Mouse (Mus musculus): ENCODE data around the gene Phldb1. TPM values are rescaled to one million over a fixed set of nuclear protein-coding genes. Genes with fewer than 3 reads are reported as not detected.
"Not testable (repeated sequence)": the region's sequence is repeated elsewhere in the genome, so short reads cannot be mapped to it uniquely, and the experiment has no call there.

Phldb1 gene
- polyA plus RNA-seq, 1 experiment from 2014 or later: 24.0 TPM

DNA sequence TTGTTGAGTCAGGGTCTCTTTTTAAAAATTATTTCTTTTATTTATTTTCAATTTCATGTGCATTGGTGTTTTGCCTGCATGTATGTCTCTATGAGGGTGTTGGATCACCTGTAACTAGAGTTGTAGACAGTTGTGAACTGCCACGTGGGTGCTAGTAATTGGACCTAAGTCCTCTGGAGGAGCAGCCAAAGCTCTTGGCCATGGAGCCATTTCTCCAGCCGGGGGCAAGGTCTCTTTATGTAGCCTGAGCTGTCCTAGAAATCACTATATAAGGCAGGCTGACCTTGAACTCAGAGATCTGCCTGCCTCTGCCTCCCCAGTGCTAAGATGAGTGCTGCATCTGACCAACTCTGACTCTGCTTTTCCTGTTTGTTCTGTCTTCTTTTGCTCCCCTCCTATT is 90.8 kb downstream of the Phldb1 start:
- Histone ChIP-seq H3K4me2 (no peak overlapping the region), H3K27me3 (replicated peaks) (no peaks in the 10 kb centered on the region), H3K4me3 (replicated peaks) (no peak overlapping the region), H3K9ac (no peak overlapping the region), H3K9me3 (no peaks in the 10 kb centered on the region), H3K27ac (no peak overlapping the region), H3K4me1 (no peaks in the 10 kb centered on the region), H3K36me3 (no peaks in the 10 kb centered on the region)
- no peak for ATAC-seq (ENCODE audit: insufficient read depth, low FRiP score, low read depth)
- 91% methylated on average over 2 of the region's 2 CpGs for WGBS

- Histone ChIP-seq H3K9me3 (no peaks in the 10 kb centered on the region), H3K27ac (no peak overlapping the region), H3K9ac (no peak overlapping the region), H3K4me3 (replicated peaks) (no peak overlapping the region), H3K27me3 (replicated peaks) (no peaks in the 10 kb centered on the region), H3K4me1 (no peaks in the 10 kb centered on the region), H3K4me2 (no peak overlapping the region), H3K36me3 (no peaks in the 10 kb centered on the region; the same call in 1 of the 2 replicates)
- WGBS: 91% methylated on average over 7 of the region's 7 CpGs
- ATAC-seq (ENCODE audit: insufficient read depth, low FRiP score, low read depth): no peak
Measured at GRCm38 (mm10) chr9:44643103-44643502, 91.9 kb downstream of the Phldb1 start.

DNA sequence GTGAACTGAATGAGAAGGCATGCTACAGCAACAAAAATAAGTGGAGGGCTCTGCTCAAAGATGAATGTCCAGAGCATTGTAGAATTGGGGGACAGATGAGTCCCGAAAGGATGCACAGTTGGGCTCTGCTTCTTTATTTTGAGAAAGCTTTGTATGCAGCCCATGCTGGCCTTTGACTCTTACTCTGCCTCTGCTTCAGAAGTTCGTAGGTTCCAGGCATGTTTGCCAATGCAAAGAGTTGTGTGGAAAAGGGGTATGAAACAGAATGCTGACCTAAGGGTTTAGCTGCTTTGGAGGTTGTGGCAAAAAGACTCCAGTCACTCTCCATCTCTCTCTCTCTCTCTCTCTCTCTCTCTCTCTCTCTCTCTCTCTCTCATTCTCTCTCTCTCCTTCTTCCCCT is 93.4 kb downstream of the Phldb1 start:
- no peak for ATAC-seq (ENCODE audit: insufficient read depth, low FRiP score, low read depth)
- WGBS: 90% methylated on average over 2 of the region's 2 CpGs
- H3K9me3 ChIP-seq: no peaks in the 10 kb centered on the region

DNA sequence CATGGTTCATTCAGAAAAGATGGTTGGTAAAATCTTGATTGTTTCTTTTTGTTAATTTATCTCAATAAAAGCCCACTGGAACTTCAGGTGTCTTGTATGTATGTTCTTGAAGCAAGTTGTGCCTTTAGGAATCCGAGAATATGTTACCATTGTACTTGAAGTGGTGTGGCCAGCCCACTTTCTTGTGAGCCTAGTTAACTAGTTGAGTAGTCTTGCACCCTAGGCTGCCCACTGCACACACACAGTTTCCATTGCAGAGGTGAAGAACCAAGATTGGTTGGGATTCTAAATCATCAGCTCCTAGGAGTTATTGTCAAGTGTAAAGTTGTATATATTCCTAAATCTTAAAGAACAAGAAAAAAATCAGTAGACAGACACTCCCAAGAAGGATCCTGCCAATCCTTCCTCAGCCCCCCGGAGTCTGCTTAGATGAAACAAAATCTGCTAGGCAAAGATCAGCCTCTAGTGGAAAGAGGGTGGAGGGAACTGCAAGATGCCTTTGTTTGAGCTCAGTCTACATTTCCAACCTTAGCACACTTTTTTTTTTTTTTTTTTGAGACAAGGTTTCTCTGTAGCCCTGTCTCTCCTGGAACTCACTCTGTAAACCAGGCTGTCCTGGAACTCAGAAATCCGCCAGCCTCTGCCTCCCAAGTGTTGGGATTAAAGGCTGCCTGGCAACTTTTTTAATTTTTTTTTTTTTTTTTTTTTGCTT is 94.2 kb downstream of the Phldb1 start:
- H3K9ac ChIP-seq: no peak overlapping the region
- H3K4me1 ChIP-seq: no peaks in the 10 kb centered on the region
- H3K27ac ChIP-seq: no peak overlapping the region
- no peak for ATAC-seq (ENCODE audit: insufficient read depth, low FRiP score, low read depth)
- H3K9me3 ChIP-seq: no peaks in the 10 kb centered on the region
- H3K4me3 ChIP-seq (replicated peaks): no peak overlapping the region
- peaks cover 15% of the 10 kb centered on the region for H3K36me3 ChIP-seq
- H3K4me2 ChIP-seq: no peak overlapping the region
- 84% methylated on average over 3 of the region's 3 CpGs for WGBS
- no peaks in the 10 kb centered on the region for H3K27me3 ChIP-seq (replicated peaks)

More for the DNA sequence above, 93.4 kb downstream of the Phldb1 start:
- H3K27me3 ChIP-seq (replicated peaks): no peaks in the 10 kb centered on the region
- no peak overlapping the region for H3K27ac ChIP-seq
- H3K4me1 ChIP-seq: no peaks in the 10 kb centered on the region
- H3K36me3 ChIP-seq: peaks cover 7% of the 10 kb centered on the region
- no peak overlapping the region for H3K4me3 ChIP-seq (replicated peaks)
- no peak overlapping the region for H3K9ac ChIP-seq
- H3K4me2 ChIP-seq: no peak overlapping the region

DNA sequence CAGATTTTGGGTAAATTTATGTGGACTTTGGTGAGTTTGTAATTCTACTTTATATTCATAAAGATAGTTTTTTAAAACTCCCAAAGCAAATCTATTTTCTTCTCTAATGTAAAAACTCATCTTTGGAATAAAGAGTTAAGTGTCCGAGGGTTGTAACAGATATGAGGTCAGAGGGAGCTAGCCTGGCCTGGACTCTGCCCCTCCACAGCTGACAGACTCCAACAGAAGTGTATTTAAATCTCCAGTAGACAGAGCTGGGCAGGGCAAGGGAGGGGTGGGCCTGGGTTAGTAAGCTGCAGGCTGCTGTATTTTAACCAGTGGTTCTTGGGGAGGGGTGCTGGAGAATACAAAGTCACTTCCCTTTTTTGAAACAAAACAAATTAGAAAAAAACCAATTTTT is 95.0 kb downstream of the Phldb1 start:
- not testable (repeated sequence) for H3K27me3 ChIP-seq (replicated peaks); ATAC-seq (ENCODE audit: insufficient read depth, low FRiP score, low read depth); H3K4me1 ChIP-seq; H3K4me2 ChIP-seq; H3K9me3 ChIP-seq; H3K27ac ChIP-seq; H3K9ac ChIP-seq; H3K4me3 ChIP-seq (replicated peaks)
- 71% methylated on average over 1 of the region's 1 CpGs for WGBS
- peaks cover 22% of the 10 kb centered on the region for H3K36me3 ChIP-seq

GRCm38 (mm10) chr9:44638726-44639125 is 96.3 kb downstream of the Phldb1 start:
- H3K4me1 ChIP-seq; H3K9ac ChIP-seq; ATAC-seq (ENCODE audit: insufficient read depth, low FRiP score, low read depth); H3K9me3 ChIP-seq; H3K27ac ChIP-seq; H3K4me3 ChIP-seq (replicated peaks); H3K4me2 ChIP-seq; H3K27me3 ChIP-seq (replicated peaks): not testable (repeated sequence)
- peaks cover 29% of the 10 kb centered on the region for H3K36me3 ChIP-seq
- 90% methylated on average over 9 of the region's 9 CpGs for WGBS

GRCm38 (mm10) chr9:44637551-44638169 is 97.3 kb downstream of the Phldb1 start:
- Histone ChIP-seq H3K9me3 (no peaks in the 10 kb centered on the region), H3K4me3 (replicated peaks) (no peak overlapping the region), H3K27ac (no peak overlapping the region), H3K4me2 (no peak overlapping the region), H3K9ac (no peak overlapping the region), H3K4me1 (no peaks in the 10 kb centered on the region), H3K36me3 (peaks cover 32% of the 10 kb centered on the region), H3K27me3 (replicated peaks) (no peaks in the 10 kb centered on the region)
- 72% methylated on average over 15 of the region's 15 CpGs for WGBS
- ATAC-seq (ENCODE audit: insufficient read depth, low FRiP score, low read depth): no peak; the same call in 1 of the 2 replicates

Other genes with a start within 250 kb of the Phldb1 start
- 0.54 and 0.62 TPM in 2 replicates for gene Cxcr5, start 173.3 kb downstream of the Phldb1 start, polyA plus RNA-seq (2015; fragmentation: Nextera tagmentation; extraction: Ambion mirVana)
- 18.6 and 19.8 TPM in 2 replicates for gene Ddx6, start 130.3 kb downstream of the Phldb1 start, polyA plus RNA-seq (2015; fragmentation: Nextera tagmentation; extraction: Ambion mirVana)
- 0.13 TPM in 1 of 2 replicates, not detected in the other for gene Treh, start 62.0 kb downstream of the Phldb1 start, polyA plus RNA-seq (2015; fragmentation: Nextera tagmentation; extraction: Ambion mirVana)
- 189 and 208 TPM in 2 replicates for gene Arcn1, start 32.6 kb upstream of the Phldb1 start, polyA plus RNA-seq (2015; fragmentation: Nextera tagmentation; extraction: Ambion mirVana)
- gene Ift46, start 32.7 kb upstream of the Phldb1 start, polyA plus RNA-seq (2015; fragmentation: Nextera tagmentation; extraction: Ambion mirVana): 84.3 and 84.4 TPM in 2 replicates
- 3.4 and 3.8 TPM in 2 replicates for gene Tmem25, start 64.1 kb upstream of the Phldb1 start, polyA plus RNA-seq (2015; fragmentation: Nextera tagmentation; extraction: Ambion mirVana)
- 2.3 and 9.4 TPM in 2 replicates for gene Ttc36, start 67.9 kb upstream of the Phldb1 start, polyA plus RNA-seq (2015; fragmentation: Nextera tagmentation; extraction: Ambion mirVana)
- 14.1 and 14.2 TPM in 2 replicates for gene Kmt2a, start 146.1 kb upstream of the Phldb1 start, polyA plus RNA-seq (2015; fragmentation: Nextera tagmentation; extraction: Ambion mirVana)
- gene Atp5l, start 185.5 kb upstream of the Phldb1 start, polyA plus RNA-seq (2015; fragmentation: Nextera tagmentation; extraction: Ambion mirVana): 757 and 776 TPM in 2 replicates
- 25.7 and 28.4 TPM in 2 replicates for gene Ube4a, start 230.4 kb upstream of the Phldb1 start, polyA plus RNA-seq (2015; fragmentation: Nextera tagmentation; extraction: Ambion mirVana)
- 0.43 and 1.0 TPM in 2 replicates for gene Cd3g, start 245.2 kb upstream of the Phldb1 start, polyA plus RNA-seq (2015; fragmentation: Nextera tagmentation; extraction: Ambion mirVana)
- 0.10 TPM in 1 of 2 replicates, not detected in the other for gene Cd3d, start 246.6 kb upstream of the Phldb1 start, polyA plus RNA-seq (2015; fragmentation: Nextera tagmentation; extraction: Ambion mirVana)